ENCODE assay signal across 19 mouse cellular contexts in the genomic region with DNA sequence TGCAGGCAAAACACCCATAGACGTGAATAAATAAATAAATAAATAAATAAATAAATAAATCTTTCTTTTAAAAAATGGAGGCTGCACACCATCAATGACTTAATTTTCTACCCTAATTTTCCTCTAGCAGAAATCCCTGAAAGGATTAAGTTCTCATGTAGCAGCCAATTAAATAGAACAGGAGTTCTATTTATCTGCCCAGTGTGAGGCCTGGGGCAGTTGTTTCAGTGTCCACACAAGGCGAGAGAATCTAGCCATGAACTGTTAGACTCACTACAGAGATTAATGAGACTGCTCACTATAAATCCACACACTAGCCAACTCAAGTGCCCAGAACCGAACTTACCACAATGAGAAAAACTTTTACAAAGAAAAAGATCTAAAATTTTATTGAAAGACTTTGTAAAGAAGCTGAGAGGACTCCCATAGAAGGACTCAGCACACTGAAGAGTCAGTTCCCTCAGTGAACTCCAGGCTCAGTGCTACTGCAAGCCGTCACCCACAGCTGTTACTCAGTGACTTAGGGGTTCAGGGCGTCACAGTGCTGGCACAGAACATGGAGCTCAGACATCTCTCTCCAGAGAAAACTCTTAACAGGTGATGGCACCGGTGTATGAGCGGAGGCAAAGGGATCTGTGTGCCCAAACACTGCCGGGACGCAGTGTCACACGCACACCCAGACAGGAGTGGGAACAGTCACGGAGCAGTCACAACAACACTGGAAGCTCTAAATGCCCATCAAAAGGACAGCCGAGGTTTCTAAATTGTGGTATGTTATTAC. TPM values are rescaled to one million over a fixed set of nuclear protein-coding genes. Genes with fewer than 3 reads are reported as not detected.
DNase-seq lines count a peak whose midpoint lies in the region; ATAC-seq and TF ChIP-seq lines count a peak whose summit lies in the region.
"Had no signal": no experiment of that assay in that cellular context is flagged by ENCODE, and none has a peak within 500 bp of the region (broad histone marks: within the 10 kb centered on the region; RNA-seq: fewer than 3 reads in every experiment).

No protein-coding gene starts in this region.

- peak overlapping the region; percentile 15; the same call in 1 of the 2 replicates for H3K27ac ChIP-seq in forebrain, embryonic 11.5 days (ENCODE audit: low read depth, low read length)
- H3K27ac ChIP-seq in forebrain, embryonic 15.5 days (replicated peaks): no peak overlapping the region
- H3K27ac ChIP-seq in spleen, adult 2 months (ENCODE audit: insufficient read depth, low read length): peak overlapping the region; percentile 91
- H3K27ac ChIP-seq in forebrain, embryonic 12.5 days: peak overlapping the region; percentile 61; the same call in 1 of the 2 replicates
- 0 out of 2 replicates have a peak overlapping the region, but pooled peaks have one; percentile 26 for H3K27ac ChIP-seq in limb, embryonic 14.5 days (replicated peaks; ENCODE audit: low read depth, low read length)
- H3K27ac ChIP-seq in liver, embryonic 12.5 days: no peak overlapping the region
- H3K27ac ChIP-seq: hindbrain, embryonic 15.5 days; midbrain, embryonic 12.5 days; neural tube, embryonic 12.5 days; stomach, postnatal 0 days had no signal

- H3K4me2 ChIP-seq in forebrain, embryonic 11.5 days (ENCODE audit: low read depth, low read length, severe bottlenecking): no peak overlapping the region
- no peak overlapping the region for H3K4me2 ChIP-seq in forebrain, embryonic 15.5 days (replicated peaks)
- no peak overlapping the region for H3K4me2 ChIP-seq in forebrain, embryonic 12.5 days
- no peak overlapping the region for H3K4me2 ChIP-seq in limb, embryonic 14.5 days (replicated peaks; ENCODE audit: low read depth, low read length, severe bottlenecking)
- no peak overlapping the region for H3K4me2 ChIP-seq in liver, embryonic 12.5 days
- H3K4me2 ChIP-seq: hindbrain, embryonic 15.5 days; midbrain, embryonic 12.5 days; neural tube, embryonic 12.5 days had no signal

- H3K9ac ChIP-seq in forebrain, embryonic 11.5 days (ENCODE audit: low read length): no peak overlapping the region
- no peak overlapping the region for H3K9ac ChIP-seq in forebrain, embryonic 15.5 days (replicated peaks)
- no peak overlapping the region for H3K9ac ChIP-seq in forebrain, embryonic 12.5 days
- no peak overlapping the region for H3K9ac ChIP-seq in limb, embryonic 14.5 days (ENCODE audit: low read depth, low read length, severe bottlenecking)
- H3K9ac ChIP-seq in liver, embryonic 12.5 days: no peak overlapping the region
- H3K9ac ChIP-seq: hindbrain, embryonic 15.5 days; midbrain, embryonic 12.5 days; neural tube, embryonic 12.5 days had no signal

- ATAC-seq in forebrain, embryonic 11.5 days (replicated peaks; ENCODE audit: low FRiP score): 0 out of 2 replicates have a peak, but pooled peaks have one; percentile 44
- no peak for ATAC-seq in forebrain, embryonic 15.5 days (replicated peaks)
- ATAC-seq in forebrain, embryonic 12.5 days (ENCODE audit: low FRiP score): no peak
- ATAC-seq in limb, embryonic 14.5 days (ENCODE audit: low FRiP score, low read depth): no peak
- ATAC-seq in liver, embryonic 12.5 days: no peak

- no peaks in the 10 kb centered on the region for H3K36me3 ChIP-seq in forebrain, embryonic 11.5 days (ENCODE audit: control insufficient read depth, insufficient read depth, low read length)
- H3K36me3 ChIP-seq in forebrain, embryonic 15.5 days: no peaks in the 10 kb centered on the region
- H3K36me3 ChIP-seq in spleen, adult 2 months (ENCODE audit: control insufficient read depth, insufficient read depth, low read length): no peaks in the 10 kb centered on the region
- no peaks in the 10 kb centered on the region for H3K36me3 ChIP-seq in forebrain, embryonic 12.5 days (replicated peaks)
- no peaks in the 10 kb centered on the region for H3K36me3 ChIP-seq in limb, embryonic 14.5 days (ENCODE audit: control insufficient read depth, insufficient read depth, low read length)
- H3K36me3 ChIP-seq in liver, embryonic 12.5 days: no peaks in the 10 kb centered on the region
- H3K36me3 ChIP-seq: hindbrain, embryonic 15.5 days; midbrain, embryonic 12.5 days; neural tube, embryonic 12.5 days had no signal

- H3K9me3 ChIP-seq in forebrain, embryonic 11.5 days (ENCODE audit: control insufficient read depth, low read length): no peaks in the 10 kb centered on the region
- H3K9me3 ChIP-seq in forebrain, embryonic 15.5 days: no peaks in the 10 kb centered on the region
- H3K9me3 ChIP-seq in forebrain, embryonic 12.5 days: no peaks in the 10 kb centered on the region
- no peaks in the 10 kb centered on the region for H3K9me3 ChIP-seq in limb, embryonic 14.5 days (ENCODE audit: control insufficient read depth, low read length)
- H3K9me3 ChIP-seq in liver, embryonic 12.5 days (replicated peaks): no peaks in the 10 kb centered on the region
- H3K9me3 ChIP-seq: hindbrain, embryonic 15.5 days; midbrain, embryonic 12.5 days; neural tube, embryonic 12.5 days had no signal

- WGBS in forebrain, embryonic 11.5 days: 50% methylated on average over 12 of the region's 12 CpGs
- 40% methylated on average over 12 of the region's 12 CpGs for whole genome bisulfite sequencing in forebrain, embryonic 15.5 days
- WGBS in spleen, adult 2 months: 72% methylated on average over 12 of the region's 12 CpGs
- WGBS in forebrain, embryonic 12.5 days: 48% methylated on average over 12 of the region's 12 CpGs
- whole genome bisulfite sequencing in limb, embryonic 14.5 days: 58% methylated on average over 12 of the region's 12 CpGs
- WGBS in liver, embryonic 12.5 days (ENCODE audit: insufficient replicate concordance): 71% methylated on average over 12 of the region's 12 CpGs

- H3K27me3 ChIP-seq in forebrain, embryonic 11.5 days (ENCODE audit: control insufficient read depth, insufficient read depth, low read length): no peaks in the 10 kb centered on the region
- H3K27me3 ChIP-seq in forebrain, embryonic 15.5 days: no peaks in the 10 kb centered on the region
- H3K27me3 ChIP-seq in spleen, adult 2 months (ENCODE audit: control insufficient read depth, insufficient read depth, low read length): no peaks in the 10 kb centered on the region
- H3K27me3 ChIP-seq in forebrain, embryonic 12.5 days: 0 out of 2 replicates have a peak, but pooled peaks cover 4% of the 10 kb centered on the region
- H3K27me3 ChIP-seq in limb, embryonic 14.5 days (ENCODE audit: control insufficient read depth, insufficient read depth, low read length): no peaks in the 10 kb centered on the region
- no peaks in the 10 kb centered on the region for H3K27me3 ChIP-seq in liver, embryonic 12.5 days (replicated peaks)
- H3K27me3 ChIP-seq: hindbrain, embryonic 15.5 days; midbrain, embryonic 12.5 days; neural tube, embryonic 12.5 days had no signal

- no peak for TF ChIP-seq CTCF in spleen, adult 2 months (IDR thresholded peaks at IDR 0.05; ENCODE audit: extremely low read depth, insufficient read depth, insufficient read length, insufficient replicate concordance)

- TF ChIP-seq POLR2A in spleen, adult 2 months (IDR thresholded peaks at IDR 0.05; ENCODE audit: low read depth, low read length): no peak
- no peak for TF ChIP-seq POLR2A in limb, embryonic 14.5 days (IDR thresholded peaks at IDR 0.05; ENCODE audit: borderline replicate concordance, extremely low read depth, insufficient read depth, insufficient read length)

- H3K4me1 ChIP-seq in forebrain, embryonic 11.5 days (replicated peaks; ENCODE audit: control insufficient read depth, insufficient read depth, low read length): peaks cover 4% of the 10 kb centered on the region; the same call in 1 of the 2 replicates
- peaks cover 3% of the 10 kb centered on the region; the same call in 1 of the 2 replicates for H3K4me1 ChIP-seq in forebrain, embryonic 15.5 days
- H3K4me1 ChIP-seq in spleen, adult 2 months (ENCODE audit: control insufficient read depth, insufficient read depth, insufficient read length): peaks cover 48% of the 10 kb centered on the region
- peaks cover 11% of the 10 kb centered on the region for H3K4me1 ChIP-seq in forebrain, embryonic 12.5 days
- peaks cover 6% of the 10 kb centered on the region; the same call in 1 of the 2 replicates for H3K4me1 ChIP-seq in limb, embryonic 14.5 days (ENCODE audit: control insufficient read depth, insufficient read depth, low read length)
- peaks cover 32% of the 10 kb centered on the region for H3K4me1 ChIP-seq in liver, embryonic 12.5 days

- H3K4me3 ChIP-seq in forebrain, embryonic 11.5 days (ENCODE audit: low read depth, low read length): no peak overlapping the region
- H3K4me3 ChIP-seq in forebrain, embryonic 15.5 days: no peak overlapping the region
- H3K4me3 ChIP-seq in spleen, adult 2 months (ENCODE audit: extremely low read depth, insufficient read depth, insufficient read length): peak overlapping the region; percentile 23; the same call in 1 of the 2 replicates
- H3K4me3 ChIP-seq in forebrain, embryonic 12.5 days (replicated peaks): no peak overlapping the region
- no peak overlapping the region for H3K4me3 ChIP-seq in limb, embryonic 14.5 days (replicated peaks; ENCODE audit: low read length)
- no peak overlapping the region for H3K4me3 ChIP-seq in liver, embryonic 12.5 days
- H3K4me3 ChIP-seq: hindbrain, embryonic 15.5 days; midbrain, embryonic 12.5 days; neural tube, embryonic 12.5 days had no signal

- no peak for DNase-seq in forebrain, embryonic 11.5 days (ENCODE audit: low spot score)
- DNase-seq in spleen, adult 2 months (ENCODE audit: low read depth in 1 of 2, low spot score in 2 of 2): no peak
- DNase-seq in spleen, adult 18-20 months: no peak
- no peak for DNase-seq in limb, embryonic 14.5 days (ENCODE audit: low spot score)
- DNase-seq in B cell, adult 2 months: no peak
- DNase-seq: cerebellum, adult 18-20 months; kidney, adult 11 months; kidney, postnatal 10 days; layer of hippocampus, adult 9-11 months; left cerebral cortex, postnatal 4 days; lung, adult 18-20 months; lung, postnatal 36 days had no signal

RNA-seq across cellular contexts. Expression of gene Cyth1, which starts 23.1 kb away (rescaled TPM):
- polyA plus RNA-seq in forebrain, embryonic 11.5 days (2014; fragmentation: Nextera tagmentation; extraction: Ambion mirVana): 11.5 and 12.1 TPM in 2 replicates
- polyA plus RNA-seq in forebrain, embryonic 15.5 days (2015; fragmentation: Nextera tagmentation; extraction: Ambion mirVana): 32.3 and 34.6 TPM in 2 replicates
- 47.7 and 57.3 TPM in 2 replicates for polyA plus RNA-seq in spleen, adult 2 months (2012; rRNA removed)
- polyA plus RNA-seq in forebrain, embryonic 12.5 days (2016; fragmentation: Nextera tagmentation; extraction: Ambion mirVana): 24.0 and 24.9 TPM in 2 replicates
- 22.3 and 22.4 TPM in 2 replicates for polyA plus RNA-seq in limb, embryonic 14.5 days (2012; rRNA removed)
- polyA plus RNA-seq in limb, embryonic 14.5 days (2014; fragmentation: Nextera tagmentation; extraction: Ambion mirVana): 13.1 and 13.5 TPM in 2 replicates
- 4.7 and 5.4 TPM in 2 replicates for polyA plus RNA-seq in liver, embryonic 12.5 days (2016; fragmentation: Nextera tagmentation; extraction: Ambion mirVana)

Comparison
In these comparisons a context has a peak if more than half of its experiments do, and no peak if none do; other contexts are left out.
1. H3K27ac ChIP-seq: peak in forebrain, embryonic 11.5 days (single experiment), spleen, adult 2 months (single experiment), forebrain, embryonic 12.5 days (single experiment) and limb, embryonic 14.5 days (single experiment); none in forebrain, embryonic 15.5 days (single experiment) and liver, embryonic 12.5 days (single experiment).